Mouse (Mus musculus) MEL (cell line): ENCODE measurements around the gene Mettl26. TPM values are rescaled to one million over a fixed set of nuclear protein-coding genes. Genes with fewer than 3 reads are reported as not detected.

Experiments
- DNase-seq: peaks from one replicate; pipeline ENCODE4 v3.0.0; 2011; ENCODE audit warnings: low read depth, low spot score
- H3K27ac ChIP-seq: 2 replicates; pipeline ENCODE4 v1.5.1; 2012; ENCODE audit warnings: low read depth, mild to moderate bottlenecking, control low read depth, low read length, moderate library complexity; ENCODE audit not compliant: control insufficient read depth
- H3K27me3 ChIP-seq, 2 experiments: fragments of 150-350 bp in 1 of 2; sonication (generic) in 1 of 2; 2 replicates each; pipeline ENCODE4 v1.6.1; 2012; ENCODE audit warnings: low read length in 2 of 2, mild to moderate bottlenecking in 2 of 2, improper control_type of control experiment in 1 of 2, moderate library complexity in 1 of 2; ENCODE audit not compliant: insufficient read depth in 2 of 2, control insufficient read depth in 1 of 2
- H3K36me3 ChIP-seq, 2 experiments: 2 replicates each; pipeline ENCODE4 v1.6.1; 2012 to 2014; ENCODE audit warnings: low read length in 2 of 2, improper control_type of control experiment in 1 of 2, inconsistent platforms in 1 of 2, mild to moderate bottlenecking in 1 of 2; ENCODE audit not compliant: insufficient read depth in 2 of 2, control insufficient read depth in 1 of 2
- H3K4me1 ChIP-seq, 2 experiments: fragments of 150-350 bp in 1 of 2; sonication (generic) in 1 of 2; 2 replicates each; pipeline ENCODE4 v1.6.1; 2012; ENCODE audit warnings: low read length in 2 of 2, improper control_type of control experiment in 1 of 2, mild to moderate bottlenecking in 1 of 2; ENCODE audit not compliant: insufficient read depth in 2 of 2, control insufficient read depth in 1 of 2
- H3K4me3 ChIP-seq, 2 experiments: fragments of 150-350 bp in 1 of 2; sonication (generic) in 1 of 2; 2 replicates each; pipeline ENCODE4 v1.5.1; 2012; ENCODE audit warnings: low read depth in 2 of 2, low read length in 2 of 2, mild to moderate bottlenecking in 2 of 2, moderate library complexity in 2 of 2, control low read depth in 1 of 2, improper control_type of control experiment in 1 of 2; ENCODE audit not compliant: control insufficient read depth in 1 of 2, insufficient read depth in 1 of 2
- H3K79me2 ChIP-seq: 2 replicates; pipeline ENCODE4 v1.6.1; 2012; ENCODE audit warnings: mild to moderate bottlenecking, low read length, moderate library complexity; ENCODE audit not compliant: control insufficient read depth, poor library complexity, insufficient read depth
- H3K9ac ChIP-seq: 2 replicates; pipeline ENCODE4 v1.6.1; 2012; ENCODE audit warnings: low read depth, mild to moderate bottlenecking, control low read depth, low read length, moderate library complexity; ENCODE audit not compliant: control insufficient read depth, poor library complexity, severe bottlenecking
- H3K9me3 ChIP-seq: fragments of 150-350 bp; sonication (generic); replicated peaks from 2 replicates; pipeline ENCODE4 v1.6.1; 2012; ENCODE audit warnings: mild to moderate bottlenecking, low read length, improper control_type of control experiment, moderate library complexity; ENCODE audit not compliant: insufficient read depth
- BHLHE40 ChIP-seq: IDR thresholded peaks from 2 replicates; pipeline ENCODE4 v1.6.1; 2012; ENCODE audit warnings: low read depth, mild to moderate bottlenecking, inconsistent platforms, low read length, improper control_type of control experiment, borderline replicate concordance
- CHD1 ChIP-seq: IDR thresholded peaks from 2 replicates; pipeline ENCODE4 v1.6.1; 2012; ENCODE audit warnings: low read depth, mild to moderate bottlenecking, inconsistent platforms, low read length, improper control_type of control experiment
- CHD2 ChIP-seq: IDR thresholded peaks from 2 replicates; pipeline ENCODE4 v1.6.1; 2011; ENCODE audit warnings: low read length, improper control_type of control experiment
- E2F4 ChIP-seq: IDR thresholded peaks from 2 replicates; pipeline ENCODE4 v1.6.1; 2011; ENCODE audit warnings: low read depth, low read length, improper control_type of control experiment, borderline replicate concordance
- ELF1 ChIP-seq: IDR thresholded peaks from 2 replicates; pipeline ENCODE4 v1.6.1; 2014; ENCODE audit warnings: low read depth, mild to moderate bottlenecking, inconsistent platforms, low read length, improper control_type of control experiment, moderate library complexity
- EP300 ChIP-seq, 2 experiments: IDR thresholded peaks; 2 replicates each; pipeline ENCODE4 v1.6.1; 2011; ENCODE audit warnings: improper control_type of control experiment in 2 of 2, low read length in 2 of 2, low read depth in 1 of 2, mild to moderate bottlenecking in 1 of 2
- ETS1 ChIP-seq: IDR thresholded peaks from 2 replicates; pipeline ENCODE4 v1.6.1; 2012; ENCODE audit warnings: low read depth, mild to moderate bottlenecking, inconsistent platforms, low read length, improper control_type of control experiment, moderate library complexity
- GABPA ChIP-seq: IDR thresholded peaks from 2 replicates; pipeline ENCODE4 v1.6.1; 2012; ENCODE audit warnings: low read depth, mild to moderate bottlenecking, inconsistent platforms, low read length, improper control_type of control experiment, moderate library complexity
- GATA1 ChIP-seq: IDR thresholded peaks from 2 replicates; pipeline ENCODE4 v1.6.1; 2011; ENCODE audit warnings: low read depth, low read length, improper control_type of control experiment
- JUND ChIP-seq: IDR thresholded peaks from 2 replicates; pipeline ENCODE4 v1.6.1; 2011; ENCODE audit warnings: low read depth, mild to moderate bottlenecking, improper control_type of control experiment, low read length
- MAFK ChIP-seq: IDR thresholded peaks from 2 replicates; pipeline ENCODE4 v1.6.1; 2011; ENCODE audit warnings: low read depth, mild to moderate bottlenecking, low read length, improper control_type of control experiment, borderline replicate concordance
- MAX ChIP-seq: IDR thresholded peaks from 2 replicates; pipeline ENCODE4 v1.6.1; 2011; ENCODE audit warnings: low read length, improper control_type of control experiment
- MAZ ChIP-seq: IDR thresholded peaks from 2 replicates; pipeline ENCODE4 v1.6.1; 2012; ENCODE audit warnings: low read depth, mild to moderate bottlenecking, inconsistent platforms, low read length, improper control_type of control experiment
- MEF2A ChIP-seq: IDR thresholded peaks from 2 replicates; pipeline ENCODE4 v1.6.1; 2014; ENCODE audit warnings: low read depth, mild to moderate bottlenecking, inconsistent platforms, low read length, improper control_type of control experiment; ENCODE audit not compliant: poor library complexity, insufficient replicate concordance, severe bottlenecking; ENCODE audit errors: extremely low read depth
- MXI1 ChIP-seq: IDR thresholded peaks from 2 replicates; pipeline ENCODE4 v1.6.1; 2011; ENCODE audit warnings: mild to moderate bottlenecking, low read depth, low read length, improper control_type of control experiment
- MYB ChIP-seq: IDR thresholded peaks from 2 replicates; pipeline ENCODE4 v1.6.1; 2011; ENCODE audit warnings: mild to moderate bottlenecking, low read depth, low read length, improper control_type of control experiment
- MYC ChIP-seq: IDR thresholded peaks from 2 replicates; pipeline ENCODE4 v1.6.1; 2011; ENCODE audit warnings: low read depth, mild to moderate bottlenecking, low read length, improper control_type of control experiment, moderate library complexity
- POLR2A ChIP-seq, 2 experiments: IDR thresholded peaks; 2 replicates each; pipeline ENCODE4 v1.6.1; 2011 to 2012; ENCODE audit warnings: low read length in 2 of 2, mild to moderate bottlenecking in 2 of 2, control low read depth in 1 of 2, improper control_type of control experiment in 1 of 2, low read depth in 1 of 2, moderate library complexity in 1 of 2; ENCODE audit not compliant: control insufficient read depth in 1 of 2, insufficient read depth in 1 of 2, poor library complexity in 1 of 2
- POLR2AphosphoS2 ChIP-seq: IDR thresholded peaks from 2 replicates; pipeline ENCODE4 v1.6.1; 2011; ENCODE audit warnings: low read length, improper control_type of control experiment
- POLR2AphosphoS5 ChIP-seq: IDR thresholded peaks from 2 replicates; pipeline ENCODE4 v1.6.1; 2012; ENCODE audit warnings: low read depth, borderline replicate concordance, mild to moderate bottlenecking, inconsistent platforms, low read length, moderate library complexity, mixed read lengths
- RAD21 ChIP-seq: IDR thresholded peaks from 2 replicates; pipeline ENCODE4 v1.6.1; 2011; ENCODE audit warnings: mild to moderate bottlenecking, low read depth, low read length, improper control_type of control experiment
- SIN3A ChIP-seq: IDR thresholded peaks from 2 replicates; pipeline ENCODE4 v1.6.1; 2012; ENCODE audit warnings: low read length, improper control_type of control experiment, inconsistent platforms
- SMC3 ChIP-seq: IDR thresholded peaks from 2 replicates; pipeline ENCODE4 v1.6.1; 2011; ENCODE audit warnings: low read depth, low read length, improper control_type of control experiment
- TAL1 ChIP-seq: IDR thresholded peaks from 2 replicates; pipeline ENCODE4 v1.6.1; 2012; ENCODE audit warnings: mild to moderate bottlenecking, inconsistent platforms, low read length, moderate library complexity, mixed read lengths
- TBP ChIP-seq: IDR thresholded peaks from 2 replicates; pipeline ENCODE4 v1.8.0; 2011; ENCODE audit warnings: low read depth, low read length, improper control_type of control experiment
- TCF12 ChIP-seq: IDR thresholded peaks from 2 replicates; pipeline ENCODE4 v1.6.1; 2014; ENCODE audit warnings: low read depth, mild to moderate bottlenecking, inconsistent platforms, low read length, improper control_type of control experiment, moderate library complexity
- UBTF ChIP-seq: IDR thresholded peaks from 2 replicates; pipeline ENCODE4 v1.6.1; 2012; ENCODE audit warnings: low read depth, mild to moderate bottlenecking, inconsistent platforms, low read length, improper control_type of control experiment, moderate library complexity, borderline replicate concordance; ENCODE audit not compliant: insufficient read depth
- USF1 ChIP-seq: IDR thresholded peaks from 2 replicates; pipeline ENCODE4 v1.6.1; 2014; ENCODE audit warnings: low read depth, mild to moderate bottlenecking, inconsistent platforms, low read length, improper control_type of control experiment, moderate library complexity
- ZC3H11A ChIP-seq: IDR thresholded peaks from 2 replicates; pipeline ENCODE4 v1.6.1; 2012; ENCODE audit warnings: low read depth, mild to moderate bottlenecking, inconsistent platforms, low read length, improper control_type of control experiment
- ZKSCAN1 ChIP-seq: IDR thresholded peaks from 2 replicates; pipeline ENCODE4 v1.6.1; 2012; ENCODE audit warnings: low read depth, mild to moderate bottlenecking, inconsistent platforms, low read length, improper control_type of control experiment, moderate library complexity
- ZMIZ1 ChIP-seq: IDR thresholded peaks from 2 replicates; pipeline ENCODE4 v1.6.1; 2012; ENCODE audit warnings: low read depth, mild to moderate bottlenecking, inconsistent platforms, low read length, improper control_type of control experiment, moderate library complexity
- polyA plus RNA-seq, 2 experiments: library from polyadenylated mRNA; stranded (reverse) in 1 of 2; unstranded in 1 of 2; fragments of >175 nt in 1 of 2; fragments of >200 nt in 1 of 2; gene quantifications; 2 replicates each; pipeline versions ENCODE4 v1.2.1 to v1.2.4; 2012; ENCODE audit warnings: low replicate concordance in 2 of 2, low read depth in 1 of 2; ENCODE audit not compliant: insufficient read length in 2 of 2, insufficient read depth in 1 of 2, missing spikeins in 1 of 2
- total RNA-seq: library from RNA; depleted of rRNA; stranded (reverse); fragments of 300-350 nt; gene quantifications from 2 replicates; pipeline ENCODE4 v1.2.3, GENCODE M21; 2012

Gene Mettl26
- total and polyA plus RNA-seq, 3 experiments = 31.7 to 50.6 TPM; not detected in 1

- DNase-seq = no peak
- Histone ChIP-seq H3K4me3 (peak overlapping the region in 1 of 2 experiments; percentile 81; a peak in 2 of 4 replicates), H3K27ac (0 out of 2 replicates have a peak overlapping the region, but pooled peaks have one; percentile 27)
Measured at GRCm38 (mm10) chr17:25828223-25828594, 46.7 kb upstream of the Mettl26 start.

GRCm38 (mm10) chr17:25828712-25829557 lies 45.9 kb upstream of the Mettl26 start, which contains the start of gene Jmjd8:
TSS of gene Jmjd8 (plus strand) at chr17:25828867.
- H3K9me3 ChIP-seq = no peaks in the 10 kb centered on the region
- H3K27ac ChIP-seq = peak within 1 kb of the TSS; percentile 72
- peaks cover 2 to 41% of the 10 kb centered on the region in 2 experiments; a peak in 3 of 4 replicates for H3K4me1 ChIP-seq
- H3K79me2 ChIP-seq = peaks cover 66% of the 10 kb centered on the region
- peak; percentile 91 for DNase-seq
- H3K9ac ChIP-seq = peak within 1 kb of the TSS; percentile 83
- H3K36me3 ChIP-seq = peaks cover 0 to 13% of the 10 kb centered on the region in 2 experiments; a peak in 2 of 4 replicates
- no peaks in the 10 kb centered on the region for H3K27me3 ChIP-seq
- peak within 1 kb of the TSS; percentile 81 to 89 for H3K4me3 ChIP-seq
- TF ChIP-seq CHD2 = no peak
- no peak for TF ChIP-seq CHD1
- no peak for TF ChIP-seq UBTF
- TF ChIP-seq TBP = peak; percentile 64
- TF ChIP-seq MAZ = 0 out of 2 replicates have a peak, but pooled peaks have one; percentile 38
- TF ChIP-seq GATA1 = no peak; the same call in 1 of the 2 replicates
- TF ChIP-seq EP300 (IDR thresholded peaks at IDR 0.05; ENCODE audit: low read depth in 1 of 2, low read length in 2 of 2) = 0 out of 4 replicates have a peak, but pooled peaks of 1 of the 2 experiments have one; percentile 12
- TF ChIP-seq MEF2A = no peak
- no peak for TF ChIP-seq MAFK
- TF ChIP-seq USF1 = 0 out of 2 replicates have a peak, but pooled peaks have one; percentile 36
- TF ChIP-seq SMC3 = no peak; the same call in 1 of the 2 replicates
- peak; percentile 83 to 84; a peak in 2 of 4 replicates for TF ChIP-seq POLR2A (IDR thresholded peaks at IDR 0.05; ENCODE audit: control insufficient read depth in 1 of 2, insufficient read depth in 1 of 2, low read depth in 1 of 2, low read length in 2 of 2, poor library complexity in 1 of 2)
- no peak for TF ChIP-seq BHLHE40
- no peak for TF ChIP-seq TAL1
- TF ChIP-seq ZC3H11A = no peak
- peak; percentile 68 for TF ChIP-seq TCF12
- TF ChIP-seq ZKSCAN1 = peak; percentile 64; the same call in 1 of the 2 replicates
- peak; percentile 59 for TF ChIP-seq POLR2AphosphoS2
- no peak for TF ChIP-seq GABPA
- peak; percentile 79 for TF ChIP-seq MAX
- peak; percentile 85 for TF ChIP-seq SIN3A
- TF ChIP-seq ZMIZ1 = peak; percentile 90
- peak; percentile 71 for TF ChIP-seq ELF1
- peak; percentile 82 for TF ChIP-seq POLR2AphosphoS5
- no peak for TF ChIP-seq RAD21

More at GRCm38 (mm10) chr17:25828223-25828594, 46.7 kb upstream of the Mettl26 start:
- Histone ChIP-seq H3K9ac (peak overlapping the region; percentile 83; the same call in 1 of the 2 replicates), H3K79me2 (peaks cover 62% of the 10 kb centered on the region), H3K27me3 (no peaks in the 10 kb centered on the region), H3K36me3 (peaks cover 0 to 13% of the 10 kb centered on the region in 2 experiments; a peak in 2 of 4 replicates), H3K9me3 (no peaks in the 10 kb centered on the region), H3K4me1 (peaks cover 0 to 38% of the 10 kb centered on the region in 2 experiments; a peak in 2 of 4 replicates)
- TF ChIP-seq MYB (no peak), MYC (no peak), RAD21 (no peak), CHD2 (no peak), E2F4 (no peak), TCF12 (no peak), MEF2A (no peak), MXI1 (no peak), ETS1 (no peak), ELF1 (no peak), JUND (no peak)
